Mouse (Mus musculus) ES-E14 (cell line): ENCODE measurements around the gene St8sia1. TPM values are rescaled to one million over a fixed set of nuclear protein-coding genes. Genes with fewer than 3 reads are reported as not detected.

Experiments
- DNase-seq: peaks from one replicate; pipeline ENCODE4 v3.0.0-alpha.2; 2013; ENCODE audit warnings: low read depth, low spot score
- H3K27ac ChIP-seq: 2 replicates; pipeline ENCODE4 v1.5.1; 2012; ENCODE audit warnings: low read depth, mild to moderate bottlenecking, low read length, moderate library complexity, mixed read lengths; ENCODE audit not compliant: poor library complexity, insufficient read depth, severe bottlenecking
- H3K36me3 ChIP-seq: 2 replicates; pipeline ENCODE4 v1.6.1; 2012; ENCODE audit warnings: mild to moderate bottlenecking, low read length, moderate library complexity, mixed read lengths; ENCODE audit not compliant: control insufficient read depth, poor library complexity, insufficient read depth, severe bottlenecking
- H3K4me1 ChIP-seq, 2 experiments: fragments of 150-350 bp in 1 of 2; sonication (generic) in 1 of 2; 2 replicates each; pipeline ENCODE4 v1.6.1; 2012; ENCODE audit warnings: low read length in 2 of 2, mild to moderate bottlenecking in 1 of 2, mixed read lengths in 1 of 2; ENCODE audit not compliant: control insufficient read depth in 2 of 2, insufficient read depth in 2 of 2, poor library complexity in 1 of 2
- H3K4me3 ChIP-seq, 2 experiments: fragments of 150-350 bp in 1 of 2; sonication (generic) in 1 of 2; 2 replicates each; pipeline ENCODE4 v1.5.1; 2012; ENCODE audit warnings: low read length in 2 of 2, low read depth in 1 of 2, mild to moderate bottlenecking in 1 of 2, mixed read lengths in 1 of 2; ENCODE audit not compliant: insufficient read depth in 1 of 2, poor library complexity in 1 of 2, severe bottlenecking in 1 of 2
- H3K9ac ChIP-seq: 2 replicates; pipeline ENCODE4 v1.6.1; 2012; ENCODE audit warnings: low read depth, mild to moderate bottlenecking, low read length, mixed read lengths; ENCODE audit not compliant: poor library complexity, insufficient read depth, severe bottlenecking
- H3K9me3 ChIP-seq: fragments of 150-350 bp; sonication (generic); 2 replicates; pipeline ENCODE4 v1.6.1; 2012; ENCODE audit warnings: low read depth, mild to moderate bottlenecking, low read length; ENCODE audit not compliant: control insufficient read depth, insufficient read depth
- CHD2 ChIP-seq: IDR thresholded peaks from 2 replicates; pipeline ENCODE4 v1.6.1; 2014; ENCODE audit warnings: mild to moderate bottlenecking, low read depth, low read length, inconsistent platforms
- HCFC1 ChIP-seq: IDR thresholded peaks from 2 replicates; pipeline ENCODE4 v1.6.1; 2012; ENCODE audit warnings: low read length, inconsistent platforms, borderline replicate concordance; ENCODE audit not compliant: insufficient read depth
- MAFK ChIP-seq: IDR thresholded peaks from 2 replicates; pipeline ENCODE4 v1.6.1; 2014; ENCODE audit warnings: mild to moderate bottlenecking, low read depth, low read length, inconsistent platforms; ENCODE audit not compliant: insufficient read depth
- ZC3H11A ChIP-seq: IDR thresholded peaks from 2 replicates; pipeline ENCODE4 v1.6.1; 2012; ENCODE audit warnings: low read depth, mild to moderate bottlenecking, inconsistent platforms, low read length, borderline replicate concordance
- ZNF384 ChIP-seq: IDR thresholded peaks from 2 replicates; pipeline ENCODE4 v1.6.1; 2012; ENCODE audit warnings: low read depth, low read length, inconsistent platforms
- in situ Hi-C, 2 experiments: fragments of 600-800 bp; cut with MboI; formaldehyde crosslinking; loops; one replicate each; pipeline ENCODE4 v1.15.1; 2025; ENCODE audit warnings: low sequenced_read_pairs in 2 of 2, inconsistent platforms in 1 of 2; ENCODE audit not compliant: unreplicated experiment in 2 of 2
- total RNA-seq: library from RNA; depleted of rRNA; stranded (reverse); fragments of 300-350 nt; gene quantifications from 2 replicates; pipeline ENCODE4 v1.2.3, GENCODE M21; 2012

St8sia1 gene
- total RNA-seq, 1 experiment, result 8.2 TPM

- Histone ChIP-seq H3K4me3 (no peak overlapping the region), H3K9me3 (no peaks in the 10 kb centered on the region), H3K9ac (no peak overlapping the region), H3K27ac (no peak overlapping the region; the same call in 1 of the 2 replicates), H3K36me3 (peaks cover 2% of the 10 kb centered on the region; the same call in 1 of the 2 replicates), H3K4me1 (peaks cover 0 to 2% of the 10 kb centered on the region in 2 experiments; a peak in 1 of 4 replicates)
- no peak for DNase-seq
- TF ChIP-seq ZC3H11A (no peak), MAFK (no peak), CHD2 (no peak), HCFC1 (no peak), ZNF384 (no peak)
- in situ Hi-C loops, result no loop called here
Observed at GRCm38 (mm10) chr6:142915464-142915863, 48.8 kb downstream of the St8sia1 start.

- Histone ChIP-seq H3K4me1 (0 out of 4 replicates have a peak, but pooled peaks cover 0 to 2% of the 10 kb centered on the region in 2 experiments), H3K9ac (no peak overlapping the region), H3K4me3 (no peak overlapping the region), H3K36me3 (peaks cover 2% of the 10 kb centered on the region; the same call in 1 of the 2 replicates), H3K27ac (no peak overlapping the region), H3K9me3 (no peaks in the 10 kb centered on the region)
- no peak for TF ChIP-seq MAFK
- TF ChIP-seq ZC3H11A, result no peak
- no peak for TF ChIP-seq HCFC1
- TF ChIP-seq CHD2, result no peak
- no peak for TF ChIP-seq ZNF384
- in situ Hi-C loops, result no loop called here
- no peak for DNase-seq
Observed at GRCm38 (mm10) chr6:142914676-142915075, 49.6 kb downstream of the St8sia1 start.

GRCm38 (mm10) chr6:142911263-142911662, 53.0 kb downstream of the St8sia1 start:
- Histone ChIP-seq H3K27ac (no peak overlapping the region), H3K9me3 (no peaks in the 10 kb centered on the region), H3K4me3 (no peak overlapping the region), H3K36me3 (peaks cover 2% of the 10 kb centered on the region; the same call in 1 of the 2 replicates), H3K4me1 (0 out of 4 replicates have a peak, but pooled peaks cover 0 to 1% of the 10 kb centered on the region in 2 experiments), H3K9ac (no peak overlapping the region)
- DNase-seq, result no peak
- TF ChIP-seq ZC3H11A, result no peak
- TF ChIP-seq CHD2, result no peak
- no peak for TF ChIP-seq MAFK
- no peak for TF ChIP-seq HCFC1
- no peak for TF ChIP-seq ZNF384
- in situ Hi-C loops, result no loop called here

GRCm38 (mm10) chr6:142910721-142911120, 53.5 kb downstream of the St8sia1 start:
- Histone ChIP-seq H3K4me3 (no peak overlapping the region), H3K9me3 (no peaks in the 10 kb centered on the region), H3K9ac (no peak overlapping the region), H3K4me1 (no peaks in the 10 kb centered on the region), H3K36me3 (peaks cover 2% of the 10 kb centered on the region; the same call in 1 of the 2 replicates), H3K27ac (no peak overlapping the region)
- TF ChIP-seq ZNF384 (no peak), ZC3H11A (no peak), MAFK (no peak), HCFC1 (no peak), CHD2 (no peak)
- DNase-seq, result no peak
- in situ Hi-C loops, result no loop called here

GRCm38 (mm10) chr6:142909771-142910105, 54.5 kb downstream of the St8sia1 start:
- Histone ChIP-seq H3K4me1 (no peaks in the 10 kb centered on the region), H3K36me3 (peaks cover 2% of the 10 kb centered on the region; the same call in 1 of the 2 replicates), H3K9me3 (no peaks in the 10 kb centered on the region), H3K27ac (no peak overlapping the region), H3K4me3 (no peak overlapping the region), H3K9ac (no peak overlapping the region)
- TF ChIP-seq ZNF384 (no peak), HCFC1 (no peak), MAFK (no peak), CHD2 (no peak), ZC3H11A (no peak)
- no peak for DNase-seq
- in situ Hi-C loops, result no loop called here
